Mouse (Mus musculus): Measurements from ENCODE around the gene Olfr535.
"Not testable (repeated sequence)": the region's sequence is repeated elsewhere in the genome, so short reads cannot be mapped to it uniquely, and the experiment has no call there.

Olfr535 gene

GRCm38 (mm10) chr7:140483916-140484315 is at the start of gene Olfr535:
Gene Olfr535, plus strand, starts transcription at chr7:140484216.
- DNase-seq (ENCODE audit: low spot score) = no peak

GRCm38 (mm10) chr7:140443141-140443540 is 40.9 kb upstream of the Olfr535 start:
- no peak for DNase-seq (ENCODE audit: low spot score)

- DNase-seq (ENCODE audit: low spot score) = not testable (repeated sequence)
These were observed 20.9 kb upstream of the Olfr535 start, which contains the start of gene Olfr533 for GRCm38 (mm10) chr7:140463070-140463469. Gene Olfr533, plus strand, starts transcription at chr7:140463370.

- no peak for DNase-seq (ENCODE audit: low spot score)
These were observed 6.1 kb upstream of the Olfr535 start for GRCm38 (mm10) chr7:140477886-140478285.

GRCm38 (mm10) chr7:140478733-140479132 is 5.3 kb upstream of the Olfr535 start:
- DNase-seq (ENCODE audit: low spot score) = no peak

- DNase-seq (ENCODE audit: low spot score) = no peak
These were observed 5.0 kb downstream of the Olfr535 start for GRCm38 (mm10) chr7:140488981-140489380.

- no peak for DNase-seq (ENCODE audit: low spot score)
These were observed 10.2 kb downstream of the Olfr535 start for GRCm38 (mm10) chr7:140494231-140494630.

GRCm38 (mm10) chr7:140494702-140495101 is 10.7 kb downstream of the Olfr535 start:
- DNase-seq (ENCODE audit: low spot score) = no peak

- not testable (repeated sequence) for DNase-seq (ENCODE audit: low spot score)
These were observed 23.5 kb downstream of the Olfr535 start, which contains the start of gene Olfr536 for GRCm38 (mm10) chr7:140507346-140508021. Gene Olfr536, minus strand, starts transcription at chr7:140507396.

- no peak for DNase-seq (ENCODE audit: low spot score)
These were observed 55.7 kb downstream of the Olfr535 start for GRCm38 (mm10) chr7:140539746-140540145.
